Mouse (Mus musculus): ENCODE results near the gene Tnik. TPM values are rescaled to one million over a fixed set of nuclear protein-coding genes. Genes with fewer than 3 reads are reported as not detected.

Tnik gene
- polyA plus RNA-seq, 1 experiment = 0.83 TPM

DNA sequence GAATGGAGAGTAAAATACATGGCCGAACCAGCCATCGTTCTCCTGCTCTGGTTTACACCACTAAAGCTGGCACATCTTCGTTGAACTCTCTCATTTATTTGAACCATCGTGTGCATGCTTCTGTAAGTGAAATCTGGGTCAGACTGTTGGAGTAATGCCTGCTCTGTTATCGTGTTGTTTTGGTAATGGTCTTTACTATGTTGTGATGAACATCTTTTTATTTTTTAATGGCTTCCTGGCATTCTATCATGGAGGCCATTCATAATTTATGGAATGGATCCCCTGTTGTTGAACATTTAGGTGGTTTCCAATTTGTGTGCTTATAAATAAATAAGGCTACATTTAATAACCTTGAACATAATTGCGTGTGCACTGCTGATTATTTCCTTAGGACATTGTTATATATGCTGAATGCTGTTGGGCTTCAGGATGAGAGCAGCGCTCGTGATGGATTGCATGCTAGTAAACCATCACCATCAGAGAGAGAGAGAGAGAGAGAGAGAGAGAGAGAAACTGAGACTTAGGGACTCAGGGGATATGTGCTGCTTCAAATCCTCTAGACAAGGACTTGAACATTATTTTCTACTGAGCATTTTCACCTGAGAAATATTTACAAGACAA is 62.7 kb downstream of the Tnik start:
- no peak overlapping the region for H3K27ac ChIP-seq (ENCODE audit: insufficient read depth, low read depth, low read length)
- no peak for DNase-seq
- no peaks in the 10 kb centered on the region for H3K36me3 ChIP-seq (ENCODE audit: control insufficient read depth, insufficient read depth, low read length)
- no peak for TF ChIP-seq CTCF (conservative IDR thresholded peaks at IDR 0.05; ENCODE audit: insufficient read depth, insufficient read length, low read depth, low read length)
- no peak for TF ChIP-seq POLR2A (IDR thresholded peaks at IDR 0.05; ENCODE audit: low read depth, low read length)
- no peak overlapping the region for H3K4me3 ChIP-seq (ENCODE audit: insufficient read depth, low read depth, low read length)
- H3K27me3 ChIP-seq (replicated peaks; ENCODE audit: control insufficient read depth, insufficient read depth, low read length) = no peaks in the 10 kb centered on the region
- no peaks in the 10 kb centered on the region for H3K4me1 ChIP-seq (ENCODE audit: control insufficient read depth, insufficient read depth, low read length)
- WGBS = 90% methylated on average over 8 of the region's 8 CpGs

DNA sequence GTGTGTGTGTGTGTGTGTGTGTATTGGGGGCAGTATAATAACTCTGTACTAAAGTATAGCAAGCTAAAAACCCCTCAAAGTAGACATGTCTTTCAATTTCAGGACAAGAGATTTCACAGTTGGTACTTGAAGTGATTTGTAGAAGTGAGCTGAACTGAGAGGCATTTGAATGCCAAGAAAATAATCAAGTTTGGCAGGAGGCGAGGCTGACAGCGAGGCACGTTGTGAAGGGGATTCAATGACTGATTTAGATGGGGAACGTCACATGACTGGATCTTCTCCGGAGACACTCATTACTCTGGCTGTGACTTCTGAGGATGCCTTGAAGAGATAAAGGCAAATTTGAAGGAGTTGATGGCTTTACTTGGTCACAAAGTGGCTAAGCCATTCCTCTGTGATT is 69.3 kb downstream of the Tnik start:
- 64% methylated on average over 5 of the region's 5 CpGs for WGBS
- Histone ChIP-seq H3K36me3 (ENCODE audit: control insufficient read depth, insufficient read depth, low read length) (no peaks in the 10 kb centered on the region), H3K27me3 (replicated peaks; ENCODE audit: control insufficient read depth, insufficient read depth, low read length) (no peaks in the 10 kb centered on the region), H3K27ac (ENCODE audit: insufficient read depth, low read depth, low read length) (no peak overlapping the region), H3K4me3 (ENCODE audit: insufficient read depth, low read depth, low read length) (no peak overlapping the region), H3K4me1 (ENCODE audit: control insufficient read depth, insufficient read depth, low read length) (no peaks in the 10 kb centered on the region)
- no peak for TF ChIP-seq POLR2A (IDR thresholded peaks at IDR 0.05; ENCODE audit: low read depth, low read length)
- no peak for TF ChIP-seq CTCF (conservative IDR thresholded peaks at IDR 0.05; ENCODE audit: insufficient read depth, insufficient read length, low read depth, low read length)
- no peak for DNase-seq

DNA sequence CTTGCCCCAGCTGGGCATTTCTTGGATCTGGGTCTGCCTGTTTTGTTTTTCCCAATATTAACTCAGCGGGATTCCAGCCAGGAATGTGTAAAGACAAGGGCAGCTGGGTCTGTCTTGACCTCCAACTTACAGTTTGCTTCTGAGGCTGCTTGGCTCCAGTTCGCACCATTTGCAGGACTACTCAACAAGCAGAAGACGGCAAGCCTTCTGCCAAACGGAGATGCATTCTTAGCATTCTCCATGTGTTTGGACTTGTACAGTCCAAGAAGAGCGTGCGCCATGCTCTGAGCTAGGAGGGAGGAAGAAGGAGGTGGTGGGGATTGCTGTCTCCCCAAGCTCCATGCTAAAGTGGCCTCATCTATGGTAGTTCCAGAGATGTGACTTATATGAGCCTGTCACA is 70.9 kb downstream of the Tnik start:
- peak; percentile 8 for DNase-seq
- H3K4me1 ChIP-seq (ENCODE audit: control insufficient read depth, insufficient read depth, low read length) = no peaks in the 10 kb centered on the region
- no peaks in the 10 kb centered on the region for H3K27me3 ChIP-seq (replicated peaks; ENCODE audit: control insufficient read depth, insufficient read depth, low read length)
- TF ChIP-seq CTCF (conservative IDR thresholded peaks at IDR 0.05; ENCODE audit: insufficient read depth, insufficient read length, low read depth, low read length) (no peak), POLR2A (IDR thresholded peaks at IDR 0.05; ENCODE audit: low read depth, low read length) (no peak)
- H3K4me3 ChIP-seq (ENCODE audit: insufficient read depth, low read depth, low read length) = no peak overlapping the region
- 67% methylated on average over 6 of the region's 6 CpGs for WGBS
- H3K36me3 ChIP-seq (ENCODE audit: control insufficient read depth, insufficient read depth, low read length) = no peaks in the 10 kb centered on the region
- H3K27ac ChIP-seq (ENCODE audit: insufficient read depth, low read depth, low read length) = no peak overlapping the region

DNA sequence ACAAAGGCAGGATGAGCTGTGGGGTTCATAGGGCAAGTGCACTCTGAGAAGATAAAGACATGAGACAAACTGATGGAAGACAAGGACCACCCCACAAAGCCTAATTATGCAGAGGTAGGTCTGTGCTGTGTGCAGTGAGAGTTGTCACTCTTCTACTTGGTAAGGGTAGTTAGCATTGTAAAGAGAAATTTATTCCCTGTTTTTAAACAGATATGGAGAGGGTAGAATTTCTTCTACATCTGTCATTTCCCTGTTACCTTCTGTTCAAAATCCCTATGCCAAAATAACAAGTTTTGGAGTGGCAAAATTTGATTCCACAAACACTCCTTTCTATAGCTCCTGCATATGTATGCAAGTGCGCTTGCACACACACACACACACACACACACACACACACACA is 71.5 kb downstream of the Tnik start:
- 95% methylated on average over 1 of the region's 1 CpGs for WGBS
- Histone ChIP-seq H3K27me3 (replicated peaks; ENCODE audit: control insufficient read depth, insufficient read depth, low read length) (no peaks in the 10 kb centered on the region), H3K4me1 (ENCODE audit: control insufficient read depth, insufficient read depth, low read length) (no peaks in the 10 kb centered on the region), H3K27ac (ENCODE audit: insufficient read depth, low read depth, low read length) (no peak overlapping the region), H3K36me3 (ENCODE audit: control insufficient read depth, insufficient read depth, low read length) (no peaks in the 10 kb centered on the region), H3K4me3 (ENCODE audit: insufficient read depth, low read depth, low read length) (no peak overlapping the region)
- no peak for TF ChIP-seq POLR2A (IDR thresholded peaks at IDR 0.05; ENCODE audit: low read depth, low read length)
- TF ChIP-seq CTCF (conservative IDR thresholded peaks at IDR 0.05; ENCODE audit: insufficient read depth, insufficient read length, low read depth, low read length) = no peak
- no peak for DNase-seq

DNA sequence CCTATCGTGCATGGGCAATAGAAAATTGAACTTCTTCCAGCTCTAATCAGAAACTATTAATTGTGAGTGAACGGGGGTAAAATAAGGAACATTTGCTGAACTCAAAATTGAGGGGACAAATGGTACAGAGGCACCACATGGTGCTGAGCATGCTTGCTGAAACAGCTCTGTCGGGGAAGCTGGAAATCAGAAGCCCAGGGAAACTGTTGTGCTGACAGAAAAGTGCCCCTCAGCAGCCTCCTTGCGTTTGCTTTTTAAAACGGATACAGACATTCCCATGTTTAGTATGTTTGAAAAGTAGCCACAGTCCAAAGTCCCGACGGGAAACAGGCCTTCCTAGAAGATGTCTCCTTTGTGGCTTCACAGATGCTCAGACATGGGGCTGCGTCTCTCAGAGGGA is 77.1 kb downstream of the Tnik start:
- Histone ChIP-seq H3K36me3 (ENCODE audit: control insufficient read depth, insufficient read depth, low read length) (no peaks in the 10 kb centered on the region), H3K27ac (ENCODE audit: insufficient read depth, low read depth, low read length) (no peak overlapping the region), H3K4me3 (ENCODE audit: insufficient read depth, low read depth, low read length) (no peak overlapping the region), H3K4me1 (ENCODE audit: control insufficient read depth, insufficient read depth, low read length) (no peaks in the 10 kb centered on the region), H3K27me3 (replicated peaks; ENCODE audit: control insufficient read depth, insufficient read depth, low read length) (no peaks in the 10 kb centered on the region)
- TF ChIP-seq POLR2A (IDR thresholded peaks at IDR 0.05; ENCODE audit: low read depth, low read length) = no peak
- 59% methylated on average over 8 of the region's 8 CpGs for WGBS
- DNase-seq = no peak

DNA sequence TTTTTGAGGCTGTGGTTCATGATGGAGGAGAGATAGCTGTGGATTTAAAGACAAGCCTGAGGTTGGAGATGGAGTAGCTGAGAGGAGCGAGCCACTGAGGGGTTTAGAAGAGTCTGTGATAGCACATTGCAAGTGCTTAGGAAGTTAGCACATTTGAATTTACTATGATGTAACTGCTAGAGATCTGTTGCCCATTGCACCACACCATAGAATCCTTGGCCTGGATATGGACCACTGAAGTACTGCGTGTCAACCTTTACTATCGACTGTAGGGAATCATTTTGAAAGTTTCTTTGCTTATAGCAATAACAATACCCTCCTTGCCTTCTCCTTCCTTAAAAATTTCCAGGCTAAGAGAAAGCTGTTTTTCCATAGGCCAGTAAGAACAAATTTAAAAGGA is 80.2 kb downstream of the Tnik start:
- no peaks in the 10 kb centered on the region for H3K36me3 ChIP-seq (ENCODE audit: control insufficient read depth, insufficient read depth, low read length)
- no peak for TF ChIP-seq CTCF (conservative IDR thresholded peaks at IDR 0.05; ENCODE audit: insufficient read depth, insufficient read length, low read depth, low read length)
- no peak for TF ChIP-seq POLR2A (IDR thresholded peaks at IDR 0.05; ENCODE audit: low read depth, low read length)
- H3K4me1 ChIP-seq (ENCODE audit: control insufficient read depth, insufficient read depth, low read length) = no peaks in the 10 kb centered on the region
- H3K4me3 ChIP-seq (ENCODE audit: insufficient read depth, low read depth, low read length) = no peak overlapping the region
- no peaks in the 10 kb centered on the region for H3K27me3 ChIP-seq (replicated peaks; ENCODE audit: control insufficient read depth, insufficient read depth, low read length)
- DNase-seq = no peak
- 97% methylated on average over 3 of the region's 3 CpGs for WGBS
- H3K27ac ChIP-seq (ENCODE audit: insufficient read depth, low read depth, low read length) = no peak overlapping the region

DNA sequence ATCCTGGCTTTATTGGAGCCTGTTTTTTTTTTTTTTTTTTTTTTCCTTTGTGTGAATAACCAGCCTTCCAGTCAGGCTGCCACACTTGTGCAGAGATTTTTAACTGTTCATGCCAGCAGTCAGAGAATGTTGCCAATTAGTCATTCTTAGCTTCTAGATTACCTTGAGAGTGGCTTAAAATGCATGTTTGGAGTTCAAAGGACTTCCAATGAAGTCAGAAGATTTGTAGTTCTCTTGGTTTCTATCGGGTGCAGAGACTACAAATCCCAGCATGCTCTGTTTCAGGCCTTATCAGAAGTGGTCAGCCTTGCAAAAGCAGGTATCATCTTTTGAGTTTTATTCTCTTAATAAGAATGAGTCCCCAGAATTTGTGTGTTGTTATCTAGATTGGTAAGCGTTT is 80.6 kb downstream of the Tnik start:
- Histone ChIP-seq H3K4me1 (ENCODE audit: control insufficient read depth, insufficient read depth, low read length) (no peaks in the 10 kb centered on the region), H3K4me3 (ENCODE audit: insufficient read depth, low read depth, low read length) (no peak overlapping the region), H3K36me3 (ENCODE audit: control insufficient read depth, insufficient read depth, low read length) (no peaks in the 10 kb centered on the region), H3K27ac (ENCODE audit: insufficient read depth, low read depth, low read length) (no peak overlapping the region), H3K27me3 (replicated peaks; ENCODE audit: control insufficient read depth, insufficient read depth, low read length) (no peaks in the 10 kb centered on the region)
- DNase-seq = no peak
- 86% methylated on average over 2 of the region's 2 CpGs for WGBS
- TF ChIP-seq POLR2A (IDR thresholded peaks at IDR 0.05; ENCODE audit: low read depth, low read length) (no peak), CTCF (conservative IDR thresholded peaks at IDR 0.05; ENCODE audit: insufficient read depth, insufficient read length, low read depth, low read length) (no peak)

Data from kidney, adult 2 months (tissue).